Mouse (Mus musculus): ENCODE data around the gene Ptprj. TPM values are rescaled to one million over a fixed set of nuclear protein-coding genes. Genes with fewer than 3 reads are reported as not detected.

Gene Ptprj
- polyA plus RNA-seq, 1 experiment from 2014 or later: 3.5 TPM

DNA sequence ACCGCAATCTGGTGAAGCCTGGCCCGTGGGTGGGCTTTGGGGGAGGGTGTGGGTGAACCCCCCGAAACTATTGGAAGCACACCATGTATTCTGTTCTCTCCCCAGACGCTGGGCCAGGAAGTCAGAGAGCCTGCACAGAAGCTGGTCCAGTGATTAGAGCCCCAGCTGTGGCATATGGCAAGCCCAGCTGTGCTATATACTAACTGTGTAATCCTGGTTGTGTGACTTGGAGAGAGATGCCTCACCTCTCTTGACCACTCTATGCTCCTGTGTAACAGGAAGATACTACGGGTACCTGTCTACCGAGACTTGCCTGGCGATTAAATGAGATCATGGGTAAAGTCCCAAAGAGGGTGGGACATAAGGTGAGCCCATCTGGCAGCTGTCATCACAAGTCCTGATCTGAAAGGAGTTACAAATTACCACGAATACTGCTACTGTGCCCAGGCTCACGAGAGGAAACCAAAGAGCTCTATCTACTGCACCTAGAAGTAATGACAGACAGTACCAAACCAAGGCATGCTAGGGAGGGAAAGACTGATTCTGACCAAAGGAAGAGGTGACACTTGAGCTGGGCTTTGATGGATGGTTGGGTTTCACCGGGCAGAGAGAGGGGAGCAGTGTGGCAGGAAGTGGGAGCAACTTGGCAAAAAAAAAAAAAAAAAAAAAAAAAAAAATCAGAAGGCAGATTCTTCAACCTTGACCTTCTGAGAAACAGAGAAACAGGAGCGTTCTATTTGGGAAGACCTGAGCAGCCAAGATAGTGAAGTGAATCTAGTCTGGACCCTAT lies 754 bp upstream of the Ptprj start:
- no peaks in the 10 kb centered on the region for H3K9me3 ChIP-seq (ENCODE audit: control insufficient read depth, low read length)
- peak; percentile 51 for ATAC-seq
- H3K4me1 ChIP-seq (ENCODE audit: control insufficient read depth, insufficient read depth, low read length): peaks cover 23% of the 10 kb centered on the region
- 13% methylated on average over 11 of the region's 11 CpGs for WGBS
- H3K4me3 ChIP-seq (ENCODE audit: low read length): peak overlapping the region; percentile 90
- peak overlapping the region; percentile 92 for H3K9ac ChIP-seq (ENCODE audit: low read depth, low read length)
- H3K4me2 ChIP-seq (ENCODE audit: low read depth, low read length): peak overlapping the region; percentile 95
- no peaks in the 10 kb centered on the region for H3K36me3 ChIP-seq (ENCODE audit: control insufficient read depth, insufficient read depth, low read length)
- peak overlapping the region; percentile 88 for H3K27ac ChIP-seq (ENCODE audit: low read length)
- no peaks in the 10 kb centered on the region for H3K27me3 ChIP-seq (replicated peaks; ENCODE audit: control insufficient read depth, insufficient read depth, low read length)

DNA sequence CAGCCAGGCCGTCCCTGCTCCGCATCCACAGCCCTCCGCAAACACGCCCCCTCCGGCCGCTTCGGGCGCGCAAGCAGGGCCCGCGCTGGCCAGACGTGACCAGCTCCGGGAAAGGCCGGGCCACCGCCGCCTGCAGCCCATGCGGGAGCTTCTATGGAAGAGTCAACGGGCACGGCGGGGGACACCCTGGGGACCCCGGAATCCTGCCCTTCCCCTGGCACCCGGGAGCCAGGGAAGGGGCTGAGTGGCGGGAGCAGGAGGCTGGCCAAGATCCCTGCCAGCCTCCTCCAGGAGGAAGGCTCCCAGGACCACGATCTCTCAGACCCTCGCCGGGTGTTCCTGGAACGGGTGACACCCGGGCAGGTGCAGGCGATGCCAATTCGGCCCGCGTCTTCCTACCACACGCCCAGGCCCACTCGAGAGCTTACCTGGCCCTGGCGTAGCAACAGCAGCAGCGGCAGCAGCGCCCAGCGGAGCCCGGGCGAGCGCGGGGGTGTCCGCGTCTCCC lies 665 bp downstream of the Ptprj start:
- 0% methylated on average over 43 of the region's 44 CpGs for WGBS
- Histone ChIP-seq H3K27me3 (replicated peaks; ENCODE audit: control insufficient read depth, insufficient read depth, low read length) (no peaks in the 10 kb centered on the region), H3K27ac (ENCODE audit: low read length) (peak overlapping the region; percentile 88), H3K9ac (ENCODE audit: low read depth, low read length) (peak overlapping the region; percentile 92), H3K4me1 (ENCODE audit: control insufficient read depth, insufficient read depth, low read length) (peaks cover 23% of the 10 kb centered on the region), H3K4me3 (ENCODE audit: low read length) (peak overlapping the region; percentile 90), H3K4me2 (ENCODE audit: low read depth, low read length) (peak overlapping the region; percentile 95), H3K36me3 (ENCODE audit: control insufficient read depth, insufficient read depth, low read length) (no peaks in the 10 kb centered on the region), H3K9me3 (ENCODE audit: control insufficient read depth, low read length) (no peaks in the 10 kb centered on the region)
- peak; percentile 49 for ATAC-seq

DNA sequence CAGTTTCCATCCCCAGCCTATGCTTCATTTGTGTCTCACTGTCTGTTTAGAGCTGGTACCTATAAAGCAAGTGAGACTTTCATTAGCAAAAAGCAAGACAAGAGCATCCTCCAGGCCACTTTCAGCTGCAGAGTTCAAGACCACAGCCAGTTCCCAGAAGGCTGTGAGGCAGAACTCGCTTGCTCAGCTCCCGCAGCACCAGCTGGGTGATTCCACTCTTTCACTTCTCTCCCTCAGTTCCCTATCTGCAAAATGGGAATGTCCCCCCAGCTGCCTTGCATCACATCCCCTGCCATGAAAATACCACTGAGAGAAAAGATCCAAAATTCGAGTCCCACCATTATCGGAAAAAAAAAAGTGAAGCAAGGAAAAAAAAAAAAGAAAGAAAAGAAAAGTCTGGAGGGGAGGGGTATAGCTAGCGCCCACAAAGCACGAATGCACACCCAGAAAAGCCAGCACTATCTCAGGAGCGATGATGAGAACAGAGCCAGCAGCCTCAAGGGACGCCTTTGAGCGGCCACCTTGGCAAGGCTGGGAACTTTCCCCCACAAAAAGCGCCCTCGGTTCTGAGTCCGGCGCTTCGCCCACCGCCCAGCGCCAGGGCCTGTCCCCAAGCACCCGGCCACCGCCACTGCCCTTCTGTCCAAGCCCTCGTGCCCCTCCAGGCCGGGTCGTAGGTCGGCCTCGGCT lies 1.3 kb downstream of the Ptprj start:
- Histone ChIP-seq H3K4me3 (ENCODE audit: low read length) (peak overlapping the region; percentile 90), H3K9ac (ENCODE audit: low read depth, low read length) (peak overlapping the region; percentile 92), H3K9me3 (ENCODE audit: control insufficient read depth, low read length) (no peaks in the 10 kb centered on the region), H3K4me1 (ENCODE audit: control insufficient read depth, insufficient read depth, low read length) (peaks cover 23% of the 10 kb centered on the region), H3K4me2 (ENCODE audit: low read depth, low read length) (peak overlapping the region; percentile 95), H3K27ac (ENCODE audit: low read length) (peak overlapping the region; percentile 88), H3K27me3 (replicated peaks; ENCODE audit: control insufficient read depth, insufficient read depth, low read length) (no peaks in the 10 kb centered on the region), H3K36me3 (ENCODE audit: control insufficient read depth, insufficient read depth, low read length) (no peaks in the 10 kb centered on the region)
- WGBS: 2% methylated on average over 23 of the region's 23 CpGs
- ATAC-seq: no peak; the same call in 1 of the 2 replicates

DNA sequence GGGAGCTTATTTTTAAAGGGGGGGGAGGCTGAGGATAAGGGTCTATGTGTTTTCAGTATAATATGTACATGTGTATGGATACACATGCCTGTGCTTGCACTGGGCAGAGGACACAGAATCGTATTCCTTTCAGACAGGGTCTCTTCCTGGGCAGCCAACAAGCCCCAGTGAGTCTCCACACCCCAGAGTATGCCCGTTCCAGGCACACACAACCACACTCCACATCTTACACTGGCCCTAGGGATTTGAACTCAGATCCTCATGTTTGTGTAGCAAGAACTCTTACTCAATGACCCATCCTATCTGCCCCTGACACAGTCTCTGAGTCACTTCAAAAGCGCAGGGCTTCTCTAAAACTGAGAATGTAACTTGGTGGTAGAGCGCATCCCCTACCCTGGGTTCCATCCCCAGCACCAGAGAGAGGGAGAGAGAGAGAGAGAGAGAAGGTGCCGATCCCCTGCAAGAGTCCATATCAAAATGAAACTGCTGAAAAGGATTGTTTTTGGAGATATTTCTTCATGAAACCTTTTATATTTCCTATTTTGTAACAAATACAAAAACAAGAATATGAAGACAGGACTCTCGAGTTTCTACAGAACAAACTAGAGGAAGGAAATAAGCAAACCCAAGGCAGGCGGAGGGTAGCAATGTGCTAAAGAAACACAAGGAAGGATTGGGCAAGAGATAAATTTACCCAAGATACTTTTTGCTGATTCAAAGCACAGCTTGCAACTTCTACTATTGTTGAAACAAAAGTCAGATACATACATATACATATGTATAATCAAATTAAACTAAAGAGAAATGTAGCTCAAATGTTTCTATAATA lies 2.8 kb downstream of the Ptprj start:
- WGBS: 89% methylated on average over 7 of the region's 7 CpGs

DNA sequence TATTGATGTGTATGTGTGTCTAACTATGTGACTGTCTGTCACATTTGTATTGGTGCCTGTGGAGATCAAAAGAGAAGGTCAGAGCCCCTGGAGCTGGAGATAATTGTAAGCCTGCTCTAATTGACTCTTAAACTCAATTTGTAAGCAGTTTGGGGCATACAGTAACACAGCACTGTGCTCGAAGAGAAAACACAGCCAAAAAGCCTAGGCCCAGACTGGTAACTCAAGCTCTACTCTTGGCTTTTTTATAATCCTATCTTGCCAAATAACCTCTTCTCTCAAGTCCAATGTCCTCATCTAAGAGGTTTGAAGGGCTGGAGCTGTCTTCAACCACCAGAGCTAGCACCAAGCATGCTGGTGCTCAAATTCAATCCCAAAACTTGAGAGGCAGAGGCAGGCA lies 3.5 kb downstream of the Ptprj start:
- 0 out of 2 replicates have a peak overlapping the region, but pooled peaks have one; percentile 6 for H3K4me2 ChIP-seq (ENCODE audit: low read depth, low read length)
- H3K9ac ChIP-seq (ENCODE audit: low read depth, low read length): no peak overlapping the region
- peaks cover 24% of the 10 kb centered on the region for H3K4me1 ChIP-seq (ENCODE audit: control insufficient read depth, insufficient read depth, low read length)
- no peak for ATAC-seq
- no peak overlapping the region for H3K27ac ChIP-seq (ENCODE audit: low read length)
- H3K9me3 ChIP-seq (ENCODE audit: control insufficient read depth, low read length): no peaks in the 10 kb centered on the region
- H3K36me3 ChIP-seq (ENCODE audit: control insufficient read depth, insufficient read depth, low read length): no peaks in the 10 kb centered on the region
- WGBS: 56% methylated on average over 1 of the region's 1 CpGs
- H3K4me3 ChIP-seq (ENCODE audit: low read length): no peak overlapping the region
- no peaks in the 10 kb centered on the region for H3K27me3 ChIP-seq (replicated peaks; ENCODE audit: control insufficient read depth, insufficient read depth, low read length)

More for the DNA sequence above, 2.8 kb downstream of the Ptprj start:
- no peaks in the 10 kb centered on the region for H3K27me3 ChIP-seq (replicated peaks; ENCODE audit: control insufficient read depth, insufficient read depth, low read length)
- H3K4me3 ChIP-seq (ENCODE audit: low read length): no peak overlapping the region
- no peaks in the 10 kb centered on the region for H3K36me3 ChIP-seq (ENCODE audit: control insufficient read depth, insufficient read depth, low read length)
- no peaks in the 10 kb centered on the region for H3K9me3 ChIP-seq (ENCODE audit: control insufficient read depth, low read length)
- no peak overlapping the region for H3K27ac ChIP-seq (ENCODE audit: low read length)
- H3K9ac ChIP-seq (ENCODE audit: low read depth, low read length): no peak overlapping the region
- ATAC-seq: no peak
- no peak overlapping the region for H3K4me2 ChIP-seq (ENCODE audit: low read depth, low read length)
- H3K4me1 ChIP-seq (ENCODE audit: control insufficient read depth, insufficient read depth, low read length): peaks cover 18% of the 10 kb centered on the region

DNA sequence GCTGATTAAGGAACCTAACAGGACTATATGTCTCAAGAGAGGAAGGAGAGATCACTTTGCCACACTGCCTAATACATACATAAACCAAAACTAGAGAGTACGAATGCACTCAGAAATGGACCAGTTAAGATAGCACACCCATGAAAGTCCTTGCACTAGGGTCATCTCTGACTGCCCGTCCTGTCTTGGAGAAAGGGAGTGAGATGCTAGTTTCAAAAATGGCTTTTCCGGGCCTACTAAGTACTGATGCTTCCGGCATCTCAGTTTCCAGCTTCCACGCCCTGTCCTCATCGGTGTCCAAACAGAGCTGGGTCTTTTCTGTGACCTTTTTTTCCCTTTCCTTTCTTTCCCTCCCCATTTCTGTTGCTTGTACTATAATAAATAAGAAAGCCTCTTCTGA lies 4.0 kb downstream of the Ptprj start:
- Histone ChIP-seq H3K9me3 (ENCODE audit: control insufficient read depth, low read length) (no peaks in the 10 kb centered on the region), H3K4me3 (ENCODE audit: low read length) (no peak overlapping the region), H3K4me2 (ENCODE audit: low read depth, low read length) (no peak overlapping the region), H3K4me1 (ENCODE audit: control insufficient read depth, insufficient read depth, low read length) (peaks cover 21% of the 10 kb centered on the region), H3K36me3 (ENCODE audit: control insufficient read depth, insufficient read depth, low read length) (no peaks in the 10 kb centered on the region), H3K27ac (ENCODE audit: low read length) (no peak overlapping the region), H3K9ac (ENCODE audit: low read depth, low read length) (no peak overlapping the region), H3K27me3 (replicated peaks; ENCODE audit: control insufficient read depth, insufficient read depth, low read length) (no peaks in the 10 kb centered on the region)
- 89% methylated on average over 6 of the region's 6 CpGs for whole genome bisulfite sequencing
- no peak for ATAC-seq

DNA sequence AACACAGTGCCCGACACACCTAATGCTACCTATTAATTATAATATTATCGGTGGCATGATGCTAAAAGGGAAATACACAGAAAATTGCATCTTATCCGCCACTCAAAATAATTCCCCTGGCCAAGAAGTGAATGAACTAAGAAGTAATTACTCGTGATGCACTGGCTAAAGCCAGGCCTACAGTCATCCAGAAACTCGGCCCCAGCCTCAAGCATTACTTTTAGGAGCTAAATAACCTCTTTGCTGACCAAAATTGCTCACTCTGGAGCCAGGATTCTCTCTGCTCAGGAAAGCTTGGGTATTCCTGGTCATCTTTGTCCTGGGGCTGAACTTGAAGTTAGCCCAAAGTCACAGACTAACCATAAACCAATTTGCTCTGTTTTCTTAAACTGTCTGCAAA lies 4.7 kb downstream of the Ptprj start:
- no peak for ATAC-seq
- Histone ChIP-seq H3K9ac (ENCODE audit: low read depth, low read length) (no peak overlapping the region), H3K36me3 (ENCODE audit: control insufficient read depth, insufficient read depth, low read length) (no peaks in the 10 kb centered on the region), H3K27ac (ENCODE audit: low read length) (no peak overlapping the region), H3K4me1 (ENCODE audit: control insufficient read depth, insufficient read depth, low read length) (peaks cover 14% of the 10 kb centered on the region), H3K9me3 (ENCODE audit: control insufficient read depth, low read length) (no peaks in the 10 kb centered on the region), H3K4me3 (ENCODE audit: low read length) (no peak overlapping the region), H3K4me2 (ENCODE audit: low read depth, low read length) (no peak overlapping the region), H3K27me3 (replicated peaks; ENCODE audit: control insufficient read depth, insufficient read depth, low read length) (no peaks in the 10 kb centered on the region)
- WGBS: 74% methylated on average over 5 of the region's 5 CpGs

DNA sequence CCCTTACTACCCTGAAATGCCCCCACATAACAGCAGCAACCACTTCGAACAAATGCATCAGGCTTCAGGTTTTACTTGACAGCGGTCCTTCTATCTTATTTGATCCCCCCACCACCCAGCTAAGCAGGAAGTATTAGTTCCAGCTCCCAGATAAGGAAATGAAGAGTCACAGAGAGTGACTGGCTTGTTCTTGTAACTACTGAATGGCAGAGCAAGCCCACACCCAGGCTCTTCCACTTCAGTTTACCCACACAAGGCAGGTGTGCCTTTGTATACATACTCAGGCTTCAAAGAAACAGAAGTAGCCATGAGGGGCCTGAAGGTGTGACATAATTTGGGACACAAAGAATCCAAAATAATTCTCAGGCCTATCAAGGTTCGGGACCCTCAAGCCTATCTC lies 5.3 kb downstream of the Ptprj start:
- H3K27me3 ChIP-seq (replicated peaks; ENCODE audit: control insufficient read depth, insufficient read depth, low read length): no peaks in the 10 kb centered on the region
- H3K4me1 ChIP-seq (ENCODE audit: control insufficient read depth, insufficient read depth, low read length): peaks cover 13% of the 10 kb centered on the region
- no peak overlapping the region for H3K9ac ChIP-seq (ENCODE audit: low read depth, low read length)
- H3K27ac ChIP-seq (ENCODE audit: low read length): 0 out of 2 replicates have a peak overlapping the region, but pooled peaks have one; percentile 38
- no peak overlapping the region for H3K4me2 ChIP-seq (ENCODE audit: low read depth, low read length)
- 58% methylated on average over 3 of the region's 3 CpGs for WGBS
- ATAC-seq: 0 out of 2 replicates have a peak, but pooled peaks have one; percentile 22
- H3K9me3 ChIP-seq (ENCODE audit: control insufficient read depth, low read length): no peaks in the 10 kb centered on the region
- H3K36me3 ChIP-seq (ENCODE audit: control insufficient read depth, insufficient read depth, low read length): no peaks in the 10 kb centered on the region
- no peak overlapping the region for H3K4me3 ChIP-seq (ENCODE audit: low read length)

DNA sequence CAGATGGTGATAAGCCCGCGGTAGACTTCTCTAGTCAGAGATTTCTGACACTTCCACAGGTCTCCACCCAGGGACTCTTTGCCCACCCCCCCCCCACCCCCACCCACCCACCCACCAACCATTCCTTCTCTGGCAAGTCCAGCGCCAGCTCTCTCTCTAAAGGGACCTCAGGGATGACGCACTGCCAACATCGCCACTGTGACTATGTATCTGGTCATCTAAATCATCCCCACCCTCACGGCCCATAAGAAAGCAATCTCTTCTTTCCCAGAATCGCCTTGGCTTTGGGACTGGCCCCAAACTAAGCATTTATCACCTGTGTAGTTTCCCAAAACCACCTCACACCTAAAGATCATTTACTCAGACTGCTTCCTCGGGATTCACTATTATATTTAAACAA lies 5.9 kb downstream of the Ptprj start:
- Histone ChIP-seq H3K4me1 (ENCODE audit: control insufficient read depth, insufficient read depth, low read length) (peaks cover 13% of the 10 kb centered on the region), H3K9ac (ENCODE audit: low read depth, low read length) (no peak overlapping the region), H3K9me3 (ENCODE audit: control insufficient read depth, low read length) (no peaks in the 10 kb centered on the region), H3K4me3 (ENCODE audit: low read length) (no peak overlapping the region), H3K4me2 (ENCODE audit: low read depth, low read length) (no peak overlapping the region), H3K36me3 (ENCODE audit: control insufficient read depth, insufficient read depth, low read length) (no peaks in the 10 kb centered on the region), H3K27me3 (replicated peaks; ENCODE audit: control insufficient read depth, insufficient read depth, low read length) (no peaks in the 10 kb centered on the region), H3K27ac (ENCODE audit: low read length) (no peak overlapping the region)
- ATAC-seq: peak; percentile 19
- WGBS: 49% methylated on average over 8 of the region's 8 CpGs

All from intestine, embryonic 16.5 days (tissue).